Mouse (Mus musculus) heart, postnatal 14 days (tissue): ENCODE results near the gene E330014E10Rik. TPM values are rescaled to one million over a fixed set of nuclear protein-coding genes. Genes with fewer than 3 reads are reported as not detected.
A peak's percentile ranks its signal among the peaks of the same experiment; 100 is the strongest.
"Not testable (repeated sequence)": the region's sequence is repeated elsewhere in the genome, so short reads cannot be mapped to it uniquely, and the experiment has no call there.

Source experiments
- DNase-seq, 2 experiments: peaks; one replicate each; pipeline ENCODE4 v3.0.0; 2021 to 2022
- intact Hi-C: fragments of 180-260 bp; cut with DNase I; formaldehyde crosslinking; loops from one replicate; pipeline ENCODE4 v1.15.1; 2025
- long read RNA-seq, 2 experiments: library from polyadenylated mRNA; stranded (forward); transcript quantifications; one replicate each; pipeline ENCODE4 v2.0.0; 2021
- total RNA-seq, 2 experiments: library from RNA; stranded (reverse); gene quantifications; 2 replicates each; pipeline ENCODE4 v1.2.3; 2021

Gene E330014E10Rik
- not detected for total RNA-seq
- long read RNA-seq, experiment 1: 0 reads
- long read RNA-seq, experiment 2: 0 reads

GRCm38 (mm10) chr5:95775690-95776089 lies at the start of gene E330014E10Rik:
E330014E10Rik (plus strand) TSS chr5:95775990.
- DNase-seq, intact Hi-C loops: not testable (repeated sequence)

GRCm38 (mm10) chr5:95736073-95736472 lies 39.7 kb upstream of the E330014E10Rik start, which contains the start of gene Gm7978:
Gm7978 (minus strand) TSS chr5:95736173.
- intact Hi-C loops: not testable (repeated sequence)

GRCm38 (mm10) chr5:95741714-95742113 lies 34.1 kb upstream of the E330014E10Rik start, which contains the start of gene Gm7982:
Gm7982 (plus strand) TSS chr5:95742014.
- intact Hi-C loops, DNase-seq: not testable (repeated sequence)

More at GRCm38 (mm10) chr5:95736073-95736472, 39.7 kb upstream of the E330014E10Rik start, which contains the start of gene Gm7978:
- DNase-seq: not testable (repeated sequence)

- intact Hi-C loops: not testable (repeated sequence)
- peak in 1 of 2 experiments; percentile 3 for DNase-seq
Observed at GRCm38 (mm10) chr5:95810841-95811240, 35.1 kb downstream of the E330014E10Rik start.

GRCm38 (mm10) chr5:95836580-95836979 lies 60.8 kb downstream of the E330014E10Rik start:
- intact Hi-C loops: no loop called here
- DNase-seq: no peak

- intact Hi-C loops: no loop called here
Observed at GRCm38 (mm10) chr5:95854030-95854429, 78.2 kb downstream of the E330014E10Rik start.

More at GRCm38 (mm10) chr5:95854030-95854429, 78.2 kb downstream of the E330014E10Rik start:
- no peak for DNase-seq

Other genes starting within 250 kb of the E330014E10Rik start
- gene Gm7971, start 181.1 kb upstream of the E330014E10Rik start, total RNA-seq: not detected
- gene Gm7978, start 39.8 kb upstream of the E330014E10Rik start, total RNA-seq: not detected
- gene Gm7982, start 34.0 kb upstream of the E330014E10Rik start, total RNA-seq: not detected
- gene Cxcl13, start 181.0 kb downstream of the E330014E10Rik start, total RNA-seq: 1 to 10 TPM; 6.3 to 9.9 TPM